Mouse (Mus musculus): Measurements from ENCODE around the gene Lce1m. TPM values are rescaled to one million over a fixed set of nuclear protein-coding genes. Genes with fewer than 3 reads are reported as not detected.

Gene Lce1m
- polyA plus RNA-seq, 1 experiment from 2014 or later = not detected

DNA sequence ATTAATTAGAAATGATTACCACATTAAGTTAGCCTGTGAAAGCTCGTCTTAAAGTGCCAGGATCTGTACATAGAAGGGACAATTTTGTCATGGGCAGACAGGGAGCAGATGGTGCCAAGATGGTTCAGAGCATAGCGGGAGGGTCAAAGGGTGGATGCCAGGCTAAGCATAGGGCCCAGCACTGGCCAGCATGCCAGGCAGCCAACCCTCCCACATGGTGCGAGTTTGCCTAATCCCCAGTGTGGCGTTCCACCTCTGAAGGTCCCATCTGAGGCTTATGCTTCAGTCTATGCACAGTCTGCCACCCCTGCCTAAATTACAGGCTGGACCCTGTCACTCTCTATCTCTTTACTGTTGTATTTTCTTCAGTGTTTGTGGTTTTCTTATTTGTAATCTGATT, 16.0 kb downstream of the Lce1m start:
- no peak for ATAC-seq (ENCODE audit: low FRiP score)
- WGBS = 71% methylated on average over 4 of the region's 4 CpGs
- no peaks in the 10 kb centered on the region for H3K36me3 ChIP-seq

DNA sequence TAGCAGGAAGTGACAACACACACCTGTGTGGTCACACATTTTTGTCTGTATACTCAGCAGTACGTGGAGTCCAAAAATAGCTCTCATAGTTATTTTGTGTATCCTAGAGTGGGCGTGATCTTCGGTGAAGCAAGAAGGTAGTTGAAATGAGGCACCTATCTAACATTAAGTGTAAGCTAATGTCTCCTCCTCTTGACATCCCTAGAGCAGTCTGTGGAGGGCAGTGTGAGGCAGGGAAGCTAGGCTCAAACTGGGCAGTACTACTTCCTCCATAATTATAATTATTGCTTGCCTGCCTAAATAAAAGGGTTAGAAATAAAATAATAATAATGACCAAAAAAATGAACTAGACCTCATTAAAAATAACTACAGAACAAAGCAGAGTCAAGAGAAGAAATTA, 18.2 kb downstream of the Lce1m start:
- Histone ChIP-seq H3K4me2 (no peak overlapping the region), H3K4me1 (no peaks in the 10 kb centered on the region), H3K9me3 (replicated peaks) (no peaks in the 10 kb centered on the region), H3K9ac (replicated peaks) (no peak overlapping the region), H3K27ac (replicated peaks) (no peak overlapping the region), H3K4me3 (replicated peaks) (no peak overlapping the region), H3K36me3 (no peaks in the 10 kb centered on the region), H3K27me3 (replicated peaks) (no peaks in the 10 kb centered on the region)
- ATAC-seq (ENCODE audit: low FRiP score) = no peak
- WGBS = 84% methylated on average over 3 of the region's 3 CpGs

More for the DNA sequence above, 16.0 kb downstream of the Lce1m start:
- Histone ChIP-seq H3K9me3 (replicated peaks) (no peaks in the 10 kb centered on the region), H3K27me3 (replicated peaks) (no peaks in the 10 kb centered on the region), H3K4me3 (replicated peaks) (no peak overlapping the region), H3K4me2 (no peak overlapping the region), H3K9ac (replicated peaks) (no peak overlapping the region), H3K4me1 (no peaks in the 10 kb centered on the region), H3K27ac (replicated peaks) (no peak overlapping the region)

DNA sequence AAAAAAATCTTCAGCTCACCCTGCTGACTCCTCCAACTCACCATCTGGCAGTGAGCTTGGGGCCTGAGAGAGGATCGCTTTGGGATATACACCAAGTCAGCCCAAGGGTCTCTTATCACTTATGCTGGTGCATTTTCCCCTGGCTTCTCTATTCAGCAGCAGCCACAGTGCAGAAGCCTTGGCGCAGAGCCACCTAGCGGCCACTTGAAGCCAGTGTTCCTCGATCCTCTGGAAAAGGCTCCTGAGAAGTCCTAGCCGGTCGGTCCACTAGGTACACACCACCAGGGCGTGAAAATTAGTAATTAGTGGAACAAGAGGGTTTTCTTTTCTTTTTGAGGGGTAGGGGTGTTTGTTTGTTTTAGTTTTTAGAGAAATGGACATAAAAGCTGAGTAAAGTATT, 20.2 kb downstream of the Lce1m start:
- no peak overlapping the region for H3K27ac ChIP-seq (replicated peaks)
- no peak overlapping the region for H3K4me3 ChIP-seq (replicated peaks)
- 1% methylated on average over 7 of the region's 7 CpGs for WGBS
- no peaks in the 10 kb centered on the region for H3K27me3 ChIP-seq (replicated peaks)
- H3K4me1 ChIP-seq = no peaks in the 10 kb centered on the region
- no peak overlapping the region for H3K4me2 ChIP-seq
- H3K36me3 ChIP-seq = no peaks in the 10 kb centered on the region
- H3K9ac ChIP-seq (replicated peaks) = no peak overlapping the region
- H3K9me3 ChIP-seq (replicated peaks) = no peaks in the 10 kb centered on the region
- ATAC-seq (ENCODE audit: low FRiP score) = peak; percentile 96

DNA sequence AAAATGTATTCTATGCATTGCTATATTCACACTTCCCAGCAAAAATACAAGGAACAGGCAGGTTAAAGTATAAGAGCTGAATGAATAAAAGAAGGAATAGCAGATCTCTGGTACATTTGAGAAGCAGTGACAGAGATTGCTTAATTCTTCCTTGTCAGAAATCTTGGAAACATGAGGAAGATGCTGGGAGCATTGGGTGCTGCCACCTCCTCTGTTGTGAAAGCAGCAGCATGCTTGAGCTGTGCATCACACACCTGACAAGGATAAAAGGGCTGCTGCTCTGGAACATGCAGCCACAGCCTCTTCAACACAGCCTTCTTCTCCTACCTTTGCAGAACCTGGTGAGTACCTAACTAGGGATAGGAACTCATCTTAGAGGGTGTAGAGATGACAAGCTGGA, 26.9 kb downstream of the Lce1m start, which contains the start of gene Lce3f:
Gene Lce3f (plus strand): TSS at position 301 of the 400 bp plus-strand sequence.
- H3K4me3 ChIP-seq (replicated peaks) = no peak within 1 kb of the TSS
- ATAC-seq (ENCODE audit: low FRiP score) = no peak
- no peaks in the 10 kb centered on the region for H3K4me1 ChIP-seq
- no peak within 1 kb of the TSS for H3K27ac ChIP-seq (replicated peaks)
- H3K27me3 ChIP-seq (replicated peaks) = no peaks in the 10 kb centered on the region
- H3K36me3 ChIP-seq = no peaks in the 10 kb centered on the region
- H3K9ac ChIP-seq (replicated peaks) = no peak within 1 kb of the TSS
- H3K4me2 ChIP-seq = no peak within 1 kb of the TSS
- H3K9me3 ChIP-seq (replicated peaks) = no peaks in the 10 kb centered on the region

DNA sequence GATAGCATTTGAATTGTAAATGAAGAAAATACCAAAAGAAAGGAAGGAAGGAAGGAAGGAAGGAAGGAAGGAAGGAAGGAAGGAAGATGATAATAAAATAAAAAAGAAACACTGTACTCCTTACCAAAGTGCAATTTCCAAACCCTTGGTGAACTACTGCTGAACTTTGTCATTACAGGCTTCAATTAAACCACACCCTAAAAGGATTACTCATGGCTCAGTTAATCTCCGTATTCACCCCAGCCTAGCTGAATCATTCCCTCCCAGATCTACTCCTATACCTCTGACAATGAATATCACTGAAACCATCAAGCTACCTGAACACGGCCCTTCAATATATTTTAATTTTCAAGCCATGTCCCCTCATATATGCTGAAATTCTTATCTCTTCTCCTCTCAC, 40.4 kb downstream of the Lce1m start:
- Histone ChIP-seq H3K36me3 (no peaks in the 10 kb centered on the region), H3K9me3 (replicated peaks) (no peaks in the 10 kb centered on the region), H3K4me2 (no peak overlapping the region), H3K27me3 (replicated peaks) (no peaks in the 10 kb centered on the region), H3K4me1 (no peaks in the 10 kb centered on the region), H3K9ac (replicated peaks) (no peak overlapping the region), H3K4me3 (replicated peaks) (no peak overlapping the region), H3K27ac (replicated peaks) (no peak overlapping the region)
- ATAC-seq (ENCODE audit: low FRiP score) = no peak
- WGBS = 82% methylated on average over 2 of the region's 2 CpGs

Other genes starting within 250 kb of the Lce1m start
- not detected in 2 replicates for gene Lce1i, start 240.2 kb downstream of the Lce1m start, polyA plus RNA-seq (2015; fragmentation: Nextera tagmentation; extraction: Ambion mirVana)
- gene Lce1j, start 228.5 kb downstream of the Lce1m start, polyA plus RNA-seq (2015; fragmentation: Nextera tagmentation; extraction: Ambion mirVana) = not detected in 2 replicates
- not detected in 2 replicates for gene Lce1k, start 211.2 kb downstream of the Lce1m start, polyA plus RNA-seq (2015; fragmentation: Nextera tagmentation; extraction: Ambion mirVana)
- gene Kprp, start 191.8 kb downstream of the Lce1m start, polyA plus RNA-seq (2015; fragmentation: Nextera tagmentation; extraction: Ambion mirVana) = not detected in 2 replicates
- gene Lce1l, start 167.8 kb downstream of the Lce1m start, polyA plus RNA-seq (2015; fragmentation: Nextera tagmentation; extraction: Ambion mirVana) = not detected in 2 replicates
- gene 2310050C09Rik, start 148.8 kb downstream of the Lce1m start, polyA plus RNA-seq (2015; fragmentation: Nextera tagmentation; extraction: Ambion mirVana) = not detected in 2 replicates
- not detected in 2 replicates for gene Lce3a, start 92.8 kb downstream of the Lce1m start, polyA plus RNA-seq (2015; fragmentation: Nextera tagmentation; extraction: Ambion mirVana)
- not detected in 2 replicates for gene Lce3b, start 86.1 kb downstream of the Lce1m start, polyA plus RNA-seq (2015; fragmentation: Nextera tagmentation; extraction: Ambion mirVana)
- not detected in 2 replicates for gene Lce3c, start 74.6 kb downstream of the Lce1m start, polyA plus RNA-seq (2015; fragmentation: Nextera tagmentation; extraction: Ambion mirVana)
- not detected in 2 replicates for gene Lce3d, start 61.7 kb downstream of the Lce1m start, polyA plus RNA-seq (2015; fragmentation: Nextera tagmentation; extraction: Ambion mirVana)
- gene Lce3e, start 52.0 kb downstream of the Lce1m start, polyA plus RNA-seq (2015; fragmentation: Nextera tagmentation; extraction: Ambion mirVana) = not detected in 2 replicates
- gene Lce3f, start 26.8 kb downstream of the Lce1m start, polyA plus RNA-seq (2015; fragmentation: Nextera tagmentation; extraction: Ambion mirVana) = not detected in 2 replicates
- 0.88 and 0.97 TPM in 2 replicates for gene Crct1, start 3.4 kb downstream of the Lce1m start, polyA plus RNA-seq (2015; fragmentation: Nextera tagmentation; extraction: Ambion mirVana)
- gene Gm4858, start 49.8 kb upstream of the Lce1m start, polyA plus RNA-seq (2015; fragmentation: Nextera tagmentation; extraction: Ambion mirVana) = not detected in 2 replicates
- gene Crnn, start 125.7 kb upstream of the Lce1m start, polyA plus RNA-seq (2015; fragmentation: Nextera tagmentation; extraction: Ambion mirVana) = not detected in 2 replicates
- not detected in 2 replicates for gene Flg2, start 178.2 kb upstream of the Lce1m start, polyA plus RNA-seq (2015; fragmentation: Nextera tagmentation; extraction: Ambion mirVana)

All from neural tube, embryonic 15.5 days (tissue).